Mouse (Mus musculus) spleen, adult 12 weeks (tissue): ENCODE results near the gene Gm20388.
"Not testable (repeated sequence)": the region's sequence is repeated elsewhere in the genome, so short reads cannot be mapped to it uniquely, and the experiment has no call there.

Source experiments
- DNase-seq: peaks from one replicate; pipeline ENCODE4 v3.0.0; 2022; ENCODE audit warnings: low spot score

The Gm20388 gene

DNA sequence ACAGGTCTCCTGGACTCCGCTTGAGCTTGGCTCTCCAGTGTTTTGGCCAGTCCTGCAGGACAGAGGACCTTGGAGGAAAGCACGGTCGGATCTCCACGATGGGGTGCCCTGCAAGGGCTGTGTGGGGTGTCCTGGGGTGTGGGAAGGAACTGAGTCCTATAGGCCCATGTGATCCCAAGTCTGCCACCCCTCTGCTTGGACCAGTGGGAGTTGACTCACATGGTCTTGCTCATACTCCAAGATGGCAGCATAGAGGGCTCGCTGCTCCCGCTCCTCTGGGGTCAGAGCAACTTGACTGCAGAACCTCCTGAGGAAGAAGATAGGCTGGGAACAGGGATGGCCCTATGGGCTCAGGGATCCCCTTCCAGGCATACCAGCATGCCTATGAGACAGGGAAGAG lies 3337.1 kb downstream of the Gm20388 start:
- no peak for DNase-seq

DNA sequence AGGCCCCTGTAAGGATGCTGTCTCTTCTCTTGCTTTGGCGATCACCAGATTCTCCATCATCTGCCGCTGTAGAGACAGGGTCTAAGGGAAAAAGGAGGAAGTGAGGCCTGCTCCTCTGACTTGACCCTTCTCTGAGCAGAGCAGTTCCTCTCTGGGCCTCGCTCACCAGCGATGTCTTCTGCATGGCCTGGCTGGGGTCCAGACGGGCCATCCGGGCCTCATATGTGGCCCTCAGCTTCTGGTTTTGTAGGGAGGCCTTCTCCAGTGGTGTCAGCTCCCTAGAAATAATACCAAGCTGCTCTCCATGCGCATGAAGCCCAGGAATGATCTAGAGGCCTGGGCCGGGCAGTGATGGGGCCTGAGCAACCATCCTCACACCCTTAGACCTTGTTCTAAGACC lies 3338.0 kb downstream of the Gm20388 start:
- DNase-seq = no peak

DNA sequence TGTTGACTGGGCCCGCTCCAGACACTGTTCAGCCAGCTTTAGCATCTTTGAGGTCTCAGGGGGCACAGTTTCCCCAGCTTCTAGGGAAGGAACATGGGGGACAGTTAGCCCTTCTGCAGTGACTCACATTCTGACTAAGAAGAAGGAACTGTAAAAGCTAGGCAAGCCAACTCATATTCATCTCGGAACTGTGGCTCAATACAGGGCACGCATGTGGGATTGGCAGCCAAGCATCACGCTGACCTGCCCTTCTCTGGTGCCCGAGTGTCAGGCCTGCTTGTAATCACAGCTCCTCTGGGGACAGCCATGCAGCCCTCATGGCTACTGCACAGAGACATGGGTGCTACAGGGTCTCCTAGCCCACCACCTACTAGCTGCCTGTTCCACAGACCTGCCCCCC lies 3340.3 kb downstream of the Gm20388 start:
- DNase-seq = no peak

DNA sequence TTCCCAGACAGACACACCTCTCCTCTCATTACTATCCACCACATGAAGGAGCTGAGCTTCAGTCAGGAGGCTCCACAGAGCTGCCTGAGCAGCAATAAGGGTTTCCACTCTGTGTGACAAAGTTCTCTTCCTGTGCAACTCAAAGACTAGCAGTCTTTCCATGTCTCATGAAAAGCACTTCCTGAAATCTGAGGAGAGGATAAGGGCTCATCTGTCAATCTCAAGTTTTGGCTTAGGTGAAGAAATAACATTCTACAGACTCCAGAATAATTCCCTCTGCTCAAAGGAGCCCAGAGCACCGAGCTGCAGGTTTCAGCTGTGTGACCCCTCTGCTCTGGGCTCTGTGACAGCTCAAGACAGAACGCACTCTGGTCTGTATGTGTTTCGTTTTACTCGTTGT lies 3342.3 kb downstream of the Gm20388 start:
- DNase-seq = no peak

DNA sequence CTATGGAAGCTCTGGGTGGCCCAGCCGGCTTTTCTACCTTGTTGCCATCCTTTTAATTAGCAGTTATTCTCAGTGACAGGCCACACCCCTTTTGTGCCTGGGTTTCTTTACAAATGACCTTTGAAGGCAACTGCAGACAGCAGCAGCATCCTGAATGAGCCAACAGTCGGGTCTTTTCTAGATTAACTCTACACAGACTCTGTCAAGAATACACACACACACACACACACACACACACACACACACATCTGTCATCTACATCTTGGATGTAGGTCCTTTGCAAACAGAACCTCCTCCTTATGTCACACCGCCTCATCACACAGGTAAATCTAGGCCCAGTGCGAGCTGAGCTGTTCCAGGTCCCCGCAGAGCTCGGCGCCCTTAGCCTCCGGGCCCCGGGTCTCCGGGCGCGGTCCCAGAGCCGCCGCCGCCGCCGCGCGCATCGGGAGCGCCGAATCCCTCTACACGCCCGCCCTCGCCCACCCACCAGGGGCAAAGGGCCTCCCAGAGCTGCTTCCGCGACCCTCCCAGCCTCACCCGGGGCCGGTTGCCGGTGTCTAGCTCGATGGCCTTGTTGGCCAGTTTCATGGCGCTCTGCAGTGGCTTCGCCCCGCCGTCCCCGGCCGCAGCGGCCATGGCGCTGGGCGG lies 3342.9 kb downstream of the Gm20388 start:
- no peak for DNase-seq

DNA sequence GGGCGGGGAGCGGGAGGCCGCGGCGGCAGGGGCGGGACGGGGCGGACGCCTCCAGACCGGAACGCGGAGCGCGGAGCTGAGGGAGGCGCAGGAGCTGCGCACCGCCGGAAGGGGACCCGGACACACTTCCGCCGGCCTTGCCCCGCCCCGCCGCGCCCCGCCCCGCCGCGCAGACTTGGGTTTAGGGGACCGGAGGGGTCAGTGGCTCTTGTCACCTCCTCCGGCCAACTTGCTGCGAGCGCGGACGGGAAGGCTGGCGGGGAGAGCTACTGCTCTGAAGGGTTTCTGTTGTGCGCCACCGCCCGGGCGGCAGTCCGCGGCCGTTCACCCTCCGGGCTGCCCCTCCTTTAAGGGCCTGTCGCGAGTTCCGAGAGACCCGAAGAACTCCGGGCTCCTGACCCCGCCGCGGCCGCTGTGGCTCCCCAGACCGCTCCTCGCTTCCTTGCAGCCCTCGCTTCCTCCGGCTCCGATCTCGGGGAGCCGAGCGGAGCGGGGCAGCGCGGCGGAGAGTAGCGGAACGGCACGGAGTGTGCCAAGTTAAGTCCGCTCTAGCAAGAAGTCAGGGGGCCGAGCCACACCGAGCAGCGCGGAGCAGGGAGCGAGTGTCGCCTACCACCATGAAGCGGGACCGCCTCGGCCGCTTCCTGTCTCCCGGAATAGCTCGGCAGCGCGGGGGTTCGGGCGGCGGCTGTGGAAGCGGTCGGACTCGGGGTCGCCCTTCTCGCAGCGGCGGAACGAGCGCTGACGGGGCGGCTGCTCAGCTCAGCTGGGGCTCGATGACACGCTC lies 3343.7 kb downstream of the Gm20388 start, which contains the start of the genes Zfp276 and Vps9d1:
Gene Zfp276 (plus strand): TSS at position 97 of the 787 bp plus-strand sequence.
Gene Vps9d1 (minus strand): TSS at position 250 of the 787 bp plus-strand sequence.
- peak; percentile 80 for DNase-seq

DNA sequence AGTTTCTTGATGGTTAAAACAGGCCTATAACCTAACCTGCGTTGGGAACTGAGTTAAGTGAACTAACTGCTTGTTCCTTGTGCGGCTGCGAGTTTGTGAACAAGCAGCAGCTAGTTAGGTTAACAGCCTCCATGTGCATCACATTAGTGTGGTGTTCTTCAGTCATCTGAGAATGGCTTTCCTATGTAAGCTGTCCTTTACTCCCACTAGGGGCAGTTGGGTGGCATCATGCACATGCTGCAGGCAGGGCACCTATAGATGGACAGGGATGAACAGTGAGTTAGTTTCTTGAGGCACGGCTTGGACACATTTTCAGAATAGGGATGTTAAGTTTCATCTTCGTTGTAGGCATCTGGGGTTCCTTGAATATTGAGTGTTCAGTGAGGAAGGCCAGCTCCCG lies 3344.5 kb downstream of the Gm20388 start:
- DNase-seq = no peak

DNA sequence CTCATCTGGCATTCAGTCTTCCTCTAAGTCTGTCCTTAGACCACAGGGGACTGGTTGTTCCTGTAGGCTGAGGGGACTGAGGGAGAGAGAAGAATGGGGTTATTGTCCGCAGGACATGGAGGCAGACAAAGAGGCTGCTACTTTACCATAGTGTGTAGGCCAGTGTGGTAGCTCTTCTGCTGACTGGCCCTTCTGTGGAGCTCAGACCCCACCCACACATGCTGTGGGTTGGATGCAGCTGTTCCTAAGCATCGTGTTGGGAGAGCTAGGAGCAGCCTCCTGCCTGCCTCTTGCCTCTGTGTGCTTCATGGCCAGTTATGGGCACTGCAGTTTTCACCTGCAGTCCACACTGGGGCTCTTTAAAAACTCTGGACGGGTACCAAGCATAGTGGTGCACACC lies 3346.5 kb downstream of the Gm20388 start:
- DNase-seq = no peak

DNA sequence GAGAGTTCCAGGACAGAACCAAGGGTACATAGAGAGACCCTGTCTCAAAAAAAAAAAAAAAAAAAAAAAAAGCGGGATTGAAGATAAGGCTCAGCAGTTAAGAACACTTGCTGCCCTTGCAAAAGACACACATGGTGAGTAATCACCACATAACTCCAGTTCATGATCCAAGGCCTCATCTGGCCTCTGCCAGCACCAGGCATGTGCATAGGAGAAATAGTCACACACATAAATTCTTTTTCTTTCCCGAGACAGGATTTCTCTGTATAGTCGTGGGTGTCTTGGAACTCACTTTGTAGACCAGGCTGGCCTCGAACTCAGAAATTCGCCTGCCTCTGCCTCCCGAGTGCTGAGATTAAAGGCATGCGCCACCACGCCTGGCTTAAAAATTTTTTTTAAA lies 3347.0 kb downstream of the Gm20388 start:
- DNase-seq = not testable (repeated sequence)

DNA sequence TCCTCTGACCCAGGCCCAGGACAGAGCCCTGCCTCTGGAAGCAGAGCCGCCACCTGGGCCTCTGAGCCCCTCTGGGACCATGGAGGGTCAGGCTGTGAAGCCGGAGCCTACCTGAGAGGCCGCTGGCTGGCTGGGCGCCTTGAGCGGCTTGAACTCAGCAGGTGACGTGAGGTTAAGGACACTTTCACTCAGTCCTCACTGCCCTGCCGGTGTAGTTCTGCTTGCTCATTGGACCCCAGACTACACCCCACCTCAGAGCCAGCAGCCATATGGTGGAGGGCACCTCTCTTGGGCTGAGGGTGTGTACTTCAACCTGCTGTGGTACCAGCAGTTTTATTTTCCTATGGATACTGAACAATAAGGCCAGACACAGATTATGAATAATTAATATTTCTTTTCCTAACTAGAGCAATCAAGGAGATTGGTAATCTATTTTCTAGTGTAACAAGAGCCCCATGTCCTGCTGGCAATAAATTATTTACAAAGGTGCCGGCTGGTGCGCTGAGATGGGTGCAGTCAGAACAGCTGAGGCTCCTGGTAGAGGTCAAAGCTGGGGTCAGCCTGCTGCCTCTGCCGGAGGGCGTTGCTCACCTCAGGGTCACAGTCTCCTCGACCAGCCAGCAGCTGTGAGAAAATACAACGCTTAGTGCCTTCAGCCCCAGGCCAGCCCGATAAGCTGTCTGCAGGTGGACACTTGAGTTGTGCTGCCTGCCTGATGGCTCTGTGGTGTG lies 3357.4 kb downstream of the Gm20388 start:
- DNase-seq = no peak

DNA sequence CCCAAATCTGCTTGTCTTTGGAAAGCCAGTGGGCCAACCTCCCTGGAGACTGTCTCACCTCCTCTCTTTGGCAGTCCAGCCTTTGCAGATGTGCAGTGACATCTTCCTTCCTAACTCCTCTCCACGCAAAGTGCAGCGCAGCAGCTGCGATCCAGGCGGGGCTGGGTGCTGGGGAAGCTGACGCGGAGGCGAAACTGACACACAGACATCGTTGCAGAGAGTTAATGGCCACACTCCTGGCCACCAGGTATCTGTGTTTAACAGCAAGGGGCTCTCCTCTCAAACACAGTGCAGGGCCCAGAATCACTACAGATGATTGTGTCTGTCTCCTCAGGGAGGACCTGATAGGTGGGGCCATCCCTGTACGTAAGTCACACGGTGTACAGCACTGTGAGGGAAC lies 3360.5 kb downstream of the Gm20388 start:
- no peak for DNase-seq

DNA sequence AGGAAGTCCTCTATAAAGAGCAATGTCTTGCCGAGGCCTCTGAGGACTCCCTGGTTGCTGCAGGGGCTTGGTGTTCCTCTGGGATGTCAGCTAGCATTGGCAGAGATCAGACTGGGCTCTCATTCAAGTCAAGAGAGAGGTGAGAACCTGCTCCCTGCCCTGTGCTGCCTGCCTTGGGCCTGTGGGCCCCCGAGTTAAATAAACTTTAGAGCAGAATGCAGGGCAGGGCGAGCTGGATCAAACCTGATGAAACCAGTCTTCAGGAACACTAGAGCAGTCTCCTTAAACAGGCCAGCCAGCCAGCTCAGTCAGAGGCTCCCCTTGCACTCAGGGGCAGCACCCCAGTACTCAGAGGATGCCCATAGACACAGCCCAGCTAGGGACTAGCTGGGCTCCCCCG lies 3361.3 kb downstream of the Gm20388 start:
- DNase-seq = no peak

DNA sequence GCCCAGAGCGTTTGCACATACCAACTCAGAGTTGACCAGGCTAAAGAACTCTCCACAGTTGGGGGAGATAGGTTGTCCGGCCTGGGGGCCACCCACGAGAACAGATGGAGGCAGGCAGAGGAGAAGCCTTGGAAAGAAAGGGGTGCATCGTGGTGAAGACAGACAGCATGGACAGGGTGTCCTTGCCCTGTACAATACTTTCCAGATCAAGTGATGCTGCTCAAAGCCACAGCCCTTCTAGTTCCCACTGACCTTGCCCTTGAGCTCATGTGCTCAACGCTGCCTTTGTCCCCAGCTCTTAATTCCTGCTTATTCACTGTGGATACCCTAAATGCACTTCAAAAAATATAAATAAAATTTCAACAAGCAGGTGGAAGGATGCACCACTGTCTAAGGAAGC lies 3363.8 kb downstream of the Gm20388 start:
- no peak for DNase-seq

DNA sequence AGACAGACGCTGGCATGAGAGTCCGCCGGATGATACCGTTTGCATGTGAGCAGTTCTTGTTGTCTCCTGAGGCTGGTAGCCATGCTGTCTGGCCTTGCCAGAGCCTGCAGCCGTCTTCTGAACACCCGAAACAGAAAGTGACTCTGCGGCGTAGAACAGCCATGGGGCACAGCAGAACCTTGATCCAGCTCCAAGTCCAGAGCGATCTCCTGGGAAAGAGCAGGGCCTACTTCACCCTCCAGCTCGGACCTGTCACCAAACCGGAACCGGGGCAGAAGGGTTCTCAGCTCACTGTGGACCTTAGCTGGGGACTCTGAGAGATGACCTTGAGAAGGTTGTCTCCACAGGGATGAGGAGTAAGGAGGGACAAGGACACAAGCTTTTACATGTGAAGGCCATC lies 3364.5 kb downstream of the Gm20388 start:
- DNase-seq = no peak

DNA sequence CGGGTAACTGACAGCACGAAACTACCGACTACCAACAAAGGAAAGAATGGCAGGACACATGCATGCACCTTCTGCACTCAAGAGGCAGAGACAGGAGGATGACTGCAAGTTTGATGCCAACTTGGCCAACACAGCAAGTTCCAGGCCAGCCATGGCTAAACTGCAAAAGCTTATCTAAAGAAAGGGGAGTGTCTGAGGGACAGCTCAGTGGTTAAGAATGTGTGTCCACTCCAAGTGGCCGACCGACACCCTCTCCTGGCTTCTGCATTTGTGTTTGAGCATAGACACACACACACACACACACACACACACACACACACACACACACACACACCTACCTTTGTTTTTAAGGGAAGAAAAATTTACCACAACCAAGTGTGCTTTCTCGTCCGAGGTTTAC lies 3367.8 kb downstream of the Gm20388 start:
- DNase-seq = no peak

DNA sequence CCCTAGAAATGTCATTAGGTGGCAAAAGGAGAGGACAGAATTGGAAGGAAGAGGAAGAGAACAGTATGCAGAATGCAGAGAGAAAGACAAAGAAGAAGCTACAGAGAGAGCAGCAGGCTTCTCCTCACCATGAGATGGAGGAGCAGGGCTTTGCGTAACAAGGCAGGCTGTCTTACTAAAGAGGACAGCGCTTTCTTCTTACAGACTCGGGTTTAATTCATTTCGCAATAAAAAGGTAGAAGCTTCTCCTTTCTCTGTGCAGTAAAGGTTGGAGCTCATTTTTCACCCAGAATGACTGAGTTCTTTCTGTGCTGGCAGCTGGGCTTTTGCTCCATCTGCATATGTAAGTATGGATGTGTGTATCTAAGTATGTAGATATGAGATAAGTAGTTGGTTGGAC lies 3369.2 kb downstream of the Gm20388 start:
- DNase-seq = no peak

DNA sequence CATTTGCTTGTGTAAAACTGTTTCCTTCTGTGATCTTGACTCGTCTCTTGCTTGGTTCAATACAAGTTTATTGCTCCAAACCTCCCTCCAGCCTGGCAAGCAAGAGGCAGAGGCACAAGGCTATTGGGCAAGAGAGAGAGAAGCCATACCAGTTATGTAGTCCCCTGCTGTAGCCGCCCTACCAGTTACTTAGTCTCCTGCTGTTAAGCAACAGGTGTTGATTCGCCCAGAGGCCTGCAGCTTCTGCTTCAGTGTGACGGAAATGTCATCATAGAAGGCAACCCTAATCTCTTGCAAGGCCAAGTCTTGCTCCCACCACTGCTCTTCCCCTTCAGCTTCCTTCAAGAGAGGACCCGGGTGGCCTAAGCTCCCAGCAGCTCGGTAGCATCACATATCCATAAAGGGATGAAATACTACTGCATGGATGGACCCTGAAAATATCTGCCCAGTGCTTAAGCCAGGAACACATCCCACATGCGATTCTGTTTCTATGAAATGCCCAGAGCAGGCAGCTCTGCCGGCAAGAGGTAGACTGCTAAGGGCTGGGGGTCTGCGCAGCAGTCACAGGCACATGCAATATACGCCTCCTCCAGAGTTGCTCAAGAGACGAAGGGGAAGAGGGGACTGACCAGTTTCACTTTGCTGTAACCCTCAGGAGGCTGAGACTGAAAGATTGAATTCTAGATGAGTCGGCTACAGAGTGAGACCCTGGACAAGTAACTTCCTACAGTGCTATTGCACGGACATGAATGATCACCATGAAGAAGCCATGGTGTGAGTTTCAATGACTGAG lies 3369.9 kb downstream of the Gm20388 start:
- no peak for DNase-seq

DNA sequence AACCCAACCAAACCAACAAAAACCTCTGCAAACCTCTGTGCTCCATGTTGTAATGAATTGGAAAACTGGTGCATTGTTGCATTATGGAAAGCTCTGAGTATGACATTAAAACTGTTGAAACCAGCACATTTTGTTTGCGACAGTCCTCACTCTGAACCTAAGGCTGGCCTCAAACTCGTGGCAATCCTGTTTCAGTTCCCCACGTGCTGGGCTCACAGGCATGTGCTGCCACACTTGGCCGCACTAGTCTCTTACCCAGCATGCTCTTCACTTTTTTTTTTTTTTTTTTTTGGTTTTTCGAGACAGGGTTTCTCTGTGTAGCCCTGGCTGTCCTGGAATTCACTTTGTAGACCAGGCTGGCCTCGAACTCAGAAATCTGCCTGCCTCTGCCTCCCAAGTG lies 3372.4 kb downstream of the Gm20388 start:
- DNase-seq = not testable (repeated sequence)

DNA sequence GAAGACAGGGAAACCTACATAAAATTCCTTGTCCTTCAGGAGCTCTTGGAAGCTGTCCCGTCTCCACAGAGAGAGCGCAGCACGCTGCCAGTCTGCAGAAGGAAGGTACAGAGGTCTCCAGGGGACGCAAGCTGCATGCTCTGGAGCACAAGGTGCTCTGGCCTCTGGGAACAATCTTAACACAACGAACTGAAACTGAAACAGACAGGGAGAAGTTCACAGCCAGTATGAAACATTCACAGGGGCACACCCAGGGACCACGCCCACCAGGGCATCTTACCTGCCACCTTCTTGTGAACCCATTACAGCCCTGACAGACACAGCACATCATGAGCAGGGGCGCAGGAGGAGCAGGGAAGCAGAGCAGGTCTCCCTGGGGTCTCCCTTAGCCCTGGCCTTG lies 3373.3 kb downstream of the Gm20388 start:
- DNase-seq = no peak

DNA sequence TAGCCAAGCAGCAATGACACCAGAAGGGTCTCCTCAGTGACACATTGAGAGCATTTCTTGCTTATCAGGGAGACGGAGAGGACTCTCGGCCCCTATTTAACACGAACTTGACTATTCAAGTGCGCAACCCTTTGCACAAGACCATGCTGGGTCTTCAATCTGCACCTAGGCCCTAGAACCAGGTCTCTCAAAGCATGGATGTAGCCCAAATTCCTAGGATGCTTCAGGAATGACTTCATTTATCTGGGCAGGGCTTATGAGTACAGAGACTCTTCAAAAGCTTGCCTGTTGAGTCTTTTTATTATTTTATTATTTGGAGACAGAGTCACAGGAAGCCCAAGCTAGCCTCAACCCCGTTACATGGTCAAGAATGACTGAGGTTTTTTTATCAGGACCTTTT lies 3373.9 kb downstream of the Gm20388 start:
- no peak for DNase-seq

DNA sequence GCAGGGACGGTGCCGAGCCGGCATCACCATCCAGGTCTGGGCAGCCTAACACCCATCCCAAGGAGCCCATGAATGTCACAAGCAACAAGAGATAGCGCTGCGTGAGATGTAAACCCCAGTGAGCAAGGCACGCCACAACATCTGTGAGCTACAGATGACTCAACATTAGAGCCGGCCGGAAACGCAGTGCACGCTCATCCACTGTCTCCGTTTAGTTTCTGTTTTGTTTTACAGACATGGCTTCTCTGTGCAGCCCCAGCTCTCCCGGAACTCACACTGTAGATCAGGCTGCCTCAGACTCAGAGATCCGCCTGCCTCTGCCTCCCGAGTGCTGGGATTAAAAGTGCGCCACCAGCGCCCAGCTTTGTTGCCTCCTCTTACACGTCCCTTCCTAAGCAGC lies 3376.7 kb downstream of the Gm20388 start:
- no peak for DNase-seq

DNA sequence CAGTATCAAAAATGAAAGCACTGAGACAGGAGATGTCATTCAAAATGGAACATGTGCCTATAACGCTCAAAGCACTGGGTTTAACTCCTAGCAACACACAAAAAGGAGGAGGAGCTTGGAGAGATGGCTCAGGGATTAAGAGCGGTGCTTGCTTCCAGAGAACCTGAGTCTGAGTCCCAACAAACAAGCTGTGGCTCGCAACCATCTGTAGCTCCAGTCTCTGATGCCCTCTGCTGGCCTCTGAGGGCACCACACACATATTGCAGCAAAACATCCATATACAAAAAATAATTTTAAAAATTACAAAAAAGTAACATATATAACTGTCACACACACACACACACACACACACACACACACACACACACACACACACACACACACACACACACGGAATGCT lies 3379.5 kb downstream of the Gm20388 start:
- DNase-seq = no peak
